ENCODE assay signal across 8 mouse cellular contexts in the genomic region with DNA sequence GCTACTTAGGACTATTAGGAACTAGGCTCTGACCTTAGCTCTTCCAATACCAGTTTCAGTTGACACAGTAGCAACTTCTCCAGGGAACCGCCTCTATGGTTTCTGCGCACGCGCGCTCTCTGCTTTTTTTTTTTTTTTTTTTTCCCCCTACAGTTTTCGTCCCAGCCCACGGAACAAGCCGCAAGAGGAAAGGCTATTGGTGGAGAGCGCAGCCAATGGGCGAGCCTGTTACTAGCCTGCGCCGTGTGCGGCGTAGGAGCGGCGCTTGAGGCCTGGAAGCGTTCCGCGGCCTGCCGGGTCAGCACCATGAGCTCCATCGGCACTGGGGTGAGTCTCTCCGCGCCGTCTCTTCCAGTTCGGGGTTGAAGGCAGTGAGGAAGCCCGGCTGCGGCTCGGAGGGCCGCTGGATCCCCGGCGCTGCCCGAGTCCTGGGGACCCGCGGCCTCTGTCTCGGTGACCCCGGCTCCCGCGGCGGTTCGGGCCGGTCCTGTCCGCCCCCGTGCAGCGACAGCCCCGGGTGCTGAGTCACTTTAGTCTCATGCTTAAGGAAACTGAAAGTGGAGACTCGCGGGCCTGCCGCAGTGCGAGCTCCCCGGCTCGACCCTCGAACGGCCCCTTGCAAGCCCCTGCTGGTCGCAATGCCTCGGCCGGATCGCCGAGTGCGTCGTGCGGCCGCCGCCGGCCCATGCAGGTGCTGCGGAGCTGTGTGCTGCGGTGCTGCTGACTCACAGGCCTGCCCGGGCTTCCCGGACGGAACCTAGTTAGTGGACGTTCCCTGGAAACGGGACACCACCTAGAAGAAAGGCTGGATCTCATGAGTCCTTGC. TPM values are rescaled to one million over a fixed set of nuclear protein-coding genes. Genes with fewer than 3 reads are reported as not detected.
DNase-seq lines count a peak whose midpoint lies in the region; ATAC-seq lines count a peak whose summit lies in the region.

A gene (plus strand): TSS at position 181 of the 826 bp plus-strand sequence.

- peaks cover 14% of the 10 kb centered on the region for H3K4me1 ChIP-seq in hindbrain, embryonic 15.5 days (replicated peaks)

- H3K4me3 ChIP-seq in hindbrain, embryonic 15.5 days, result peak within 1 kb of the TSS; percentile 95

- H3K36me3 ChIP-seq in hindbrain, embryonic 15.5 days, result peaks cover 10% of the 10 kb centered on the region; the same call in 1 of the 2 replicates

- H3K27ac ChIP-seq in hindbrain, embryonic 15.5 days (replicated peaks), result peak within 1 kb of the TSS; percentile 97

- under 1% methylated on average over 70 of the region's 71 CpGs for WGBS in hindbrain, embryonic 15.5 days

- H3K9ac ChIP-seq in hindbrain, embryonic 15.5 days, result peak within 1 kb of the TSS; percentile 98

- DNase-seq in T-cell, adult 2 months (ENCODE audit: low spot score), result peak; percentile 90
- DNase-seq in cerebellum, postnatal 36 days, result peak; percentile 89 to 91
- peak; percentile 84 to 94 for DNase-seq in frontal cortex, postnatal 36 days (ENCODE audit: low spot score in 2 of 2)
- DNase-seq in left cerebral cortex, adult 11 months (ENCODE audit: low spot score), result peak; percentile 88
- peak; percentile 93 to 96 for DNase-seq in lung, postnatal 4 days
- peak; percentile 94 for DNase-seq in retina, postnatal 7 days (ENCODE audit: low read depth, low spot score)
- peak; percentile 81 for DNase-seq in urinary bladder, adult 2 months (ENCODE audit: low spot score)

- H3K4me2 ChIP-seq in hindbrain, embryonic 15.5 days, result peak within 1 kb of the TSS; percentile 83

- peak; percentile 99 for ATAC-seq in hindbrain, embryonic 15.5 days (ENCODE audit: low FRiP score, low read depth)

- no peaks in the 10 kb centered on the region for H3K27me3 ChIP-seq in hindbrain, embryonic 15.5 days

- H3K9me3 ChIP-seq in hindbrain, embryonic 15.5 days, result no peaks in the 10 kb centered on the region

RNA-seq across cellular contexts. Expression of the gene that starts here (rescaled TPM):
- 492 and 509 TPM in 2 replicates for polyA plus RNA-seq in hindbrain, embryonic 15.5 days (2015; fragmentation: Nextera tagmentation; extraction: Ambion mirVana)
- polyA plus RNA-seq in urinary bladder, adult 2 months (2012; rRNA removed), result 240 and 288 TPM in 2 replicates

Comparison
In these comparisons a context has a peak if more than half of its experiments do, and no peak if none do; other contexts are left out.
1. Peak in every context shown above with its lines: DNase-seq, ATAC-seq, H3K4me3 ChIP-seq and H3K27ac ChIP-seq.